Mouse (Mus musculus) intestine, embryonic 16.5 days (tissue): ENCODE measurements around the gene Nxt1. TPM values are rescaled to one million over a fixed set of nuclear protein-coding genes. Genes with fewer than 3 reads are reported as not detected.

Experiments used
- ATAC-seq: fragments of 200-750 bp; cut with Nextera tagmentation; 2 replicates; pipeline ENCODE4 v1.8.0; 2017; ENCODE audit warnings: moderate TSS enrichment, moderate library complexity
- H3K27ac ChIP-seq: fragments of 300-500 bp; sonication (generic); 2 replicates; pipeline ENCODE4 v1.5.1; 2014; ENCODE audit warnings: mild to moderate bottlenecking, low read length
- H3K27me3 ChIP-seq: fragments of 300-500 bp; sonication (generic); replicated peaks from 2 replicates; pipeline ENCODE4 v1.6.1; 2014; ENCODE audit warnings: low read length, control low read depth, mixed read lengths; ENCODE audit not compliant: control insufficient read depth, insufficient read depth
- H3K36me3 ChIP-seq: fragments of 300-500 bp; sonication (generic); 2 replicates; pipeline ENCODE4 v1.6.1; 2014; ENCODE audit warnings: low read length, control low read depth; ENCODE audit not compliant: control insufficient read depth, insufficient read depth
- H3K4me1 ChIP-seq: fragments of 300-500 bp; sonication (generic); 2 replicates; pipeline ENCODE4 v1.6.1; 2014; ENCODE audit warnings: low read length, control low read depth, mixed read lengths; ENCODE audit not compliant: control insufficient read depth, insufficient read depth
- H3K4me2 ChIP-seq: fragments of 300-500 bp; sonication (generic); 2 replicates; pipeline ENCODE4 v1.6.1; 2014; ENCODE audit warnings: low read depth, low read length, control low read depth
- H3K4me3 ChIP-seq: fragments of 300-500 bp; sonication (generic); 2 replicates; pipeline ENCODE4 v1.5.1; 2014; ENCODE audit warnings: mild to moderate bottlenecking, low read length
- H3K9ac ChIP-seq: fragments of 300-500 bp; sonication (generic); 2 replicates; pipeline ENCODE4 v1.6.1; 2014; ENCODE audit warnings: low read depth, low read length
- H3K9me3 ChIP-seq: fragments of 300-500 bp; sonication (generic); 2 replicates; pipeline ENCODE4 v1.6.1; 2016; ENCODE audit warnings: low read length, control low read depth; ENCODE audit not compliant: control insufficient read depth
- WGBS: fragments of 180-500 bp; shearing (Covaris S2); extraction: QIAGEN DNeasy Blood & Tissue Kit; methylation state at CpG from one replicate; pipeline ENCODE4 v1.1.7; 2014; 5-methylcytosine and 5-hydroxymethylcytosine counted together
- polyA plus RNA-seq: library from polyadenylated mRNA; unstranded; fragments of >200 nt; fragmentation: Nextera tagmentation; extraction: Ambion mirVana; gene quantifications from 2 replicates; pipeline ENCODE4 v1.2.1, GENCODE M21; 2015

The Nxt1 gene
- polyA plus RNA-seq, 1 experiment from 2014 or later = 65.2 TPM

GRCm38 (mm10) chr2:148650587-148651357 lies 21.6 kb upstream of the Nxt1 start:
- no peak for ATAC-seq
- Histone ChIP-seq H3K9ac (no peak overlapping the region), H3K4me1 (no peaks in the 10 kb centered on the region), H3K36me3 (no peaks in the 10 kb centered on the region), H3K27me3 (no peaks in the 10 kb centered on the region; the same call in 1 of the 2 replicates), H3K4me3 (no peak overlapping the region), H3K27ac (no peak overlapping the region), H3K4me2 (no peak overlapping the region), H3K9me3 (no peaks in the 10 kb centered on the region)
- WGBS = 32% methylated on average over 3 of the region's 3 CpGs

- Histone ChIP-seq H3K4me3 (no peak overlapping the region), H3K27ac (no peak overlapping the region), H3K27me3 (no peaks in the 10 kb centered on the region), H3K9me3 (no peaks in the 10 kb centered on the region), H3K9ac (no peak overlapping the region), H3K36me3 (no peaks in the 10 kb centered on the region), H3K4me1 (no peaks in the 10 kb centered on the region), H3K4me2 (no peak overlapping the region)
- 0% methylated on average over 3 of the region's 3 CpGs for WGBS
- peak; percentile 67 for ATAC-seq
These were observed 17.4 kb upstream of the Nxt1 start for GRCm38 (mm10) chr2:148654961-148655360.

DNA sequence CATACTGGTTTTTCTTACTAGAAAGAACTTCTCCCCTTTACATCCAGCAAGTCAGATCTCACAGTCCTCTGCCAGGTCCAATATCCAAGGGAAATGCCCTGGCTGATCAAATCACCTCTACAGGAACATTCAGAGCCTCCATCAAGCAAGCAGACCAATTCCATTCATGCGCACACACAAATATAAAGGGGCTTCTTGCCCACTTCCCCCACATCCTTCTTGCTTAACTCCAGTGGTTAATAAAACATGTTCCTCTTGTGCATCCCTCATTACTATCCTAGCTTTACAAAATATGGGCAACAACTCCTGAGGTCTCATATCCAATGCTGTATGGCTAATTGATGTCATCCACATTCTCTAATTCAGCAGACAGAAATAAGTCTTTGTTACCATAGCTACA lies 8.9 kb upstream of the Nxt1 start:
- no peaks in the 10 kb centered on the region for H3K27me3 ChIP-seq
- H3K9me3 ChIP-seq = no peaks in the 10 kb centered on the region
- no peak overlapping the region for H3K4me3 ChIP-seq
- no peak for ATAC-seq
- H3K27ac ChIP-seq = no peak overlapping the region
- H3K36me3 ChIP-seq = no peaks in the 10 kb centered on the region
- no peak overlapping the region for H3K4me2 ChIP-seq
- 98% methylated on average over 1 of the region's 1 CpGs for whole genome bisulfite sequencing
- no peak overlapping the region for H3K9ac ChIP-seq
- H3K4me1 ChIP-seq = no peaks in the 10 kb centered on the region

DNA sequence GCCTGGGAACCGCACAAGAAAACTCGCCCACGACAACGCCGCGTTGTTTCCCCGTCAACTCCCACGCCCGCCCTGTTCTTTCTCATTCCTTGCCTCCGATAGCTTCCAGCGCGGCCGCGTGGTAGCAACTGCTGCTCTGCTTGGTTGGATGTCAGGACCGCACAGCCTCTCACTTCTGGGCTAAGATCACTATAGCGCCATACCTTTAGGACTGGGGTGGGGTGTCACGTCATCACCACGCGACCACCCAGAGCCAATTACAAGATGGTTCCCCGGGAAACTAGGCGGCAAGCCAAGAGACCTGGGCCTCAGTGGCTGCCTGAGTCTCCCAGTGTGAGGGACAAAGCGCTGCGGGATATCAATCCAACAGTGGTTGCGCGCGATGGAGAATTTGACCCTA lies 5.4 kb downstream of the Nxt1 start:
- Histone ChIP-seq H3K9ac (peak overlapping the region; percentile 64), H3K4me1 (peaks cover 34% of the 10 kb centered on the region)
- WGBS = 12% methylated on average over 26 of the region's 26 CpGs

GRCm38 (mm10) chr2:148679346-148679745 lies 6.9 kb downstream of the Nxt1 start:
- 4% methylated on average over 9 of the region's 9 CpGs for WGBS

More for the DNA sequence above, 5.4 kb downstream of the Nxt1 start:
- Histone ChIP-seq H3K27ac (peak overlapping the region; percentile 49), H3K4me2 (peak overlapping the region; percentile 50), H3K27me3 (no peaks in the 10 kb centered on the region), H3K4me3 (peak overlapping the region; percentile 42), H3K36me3 (0 out of 2 replicates have a peak, but pooled peaks cover 3% of the 10 kb centered on the region), H3K9me3 (no peaks in the 10 kb centered on the region)
- ATAC-seq = no peak

DNA sequence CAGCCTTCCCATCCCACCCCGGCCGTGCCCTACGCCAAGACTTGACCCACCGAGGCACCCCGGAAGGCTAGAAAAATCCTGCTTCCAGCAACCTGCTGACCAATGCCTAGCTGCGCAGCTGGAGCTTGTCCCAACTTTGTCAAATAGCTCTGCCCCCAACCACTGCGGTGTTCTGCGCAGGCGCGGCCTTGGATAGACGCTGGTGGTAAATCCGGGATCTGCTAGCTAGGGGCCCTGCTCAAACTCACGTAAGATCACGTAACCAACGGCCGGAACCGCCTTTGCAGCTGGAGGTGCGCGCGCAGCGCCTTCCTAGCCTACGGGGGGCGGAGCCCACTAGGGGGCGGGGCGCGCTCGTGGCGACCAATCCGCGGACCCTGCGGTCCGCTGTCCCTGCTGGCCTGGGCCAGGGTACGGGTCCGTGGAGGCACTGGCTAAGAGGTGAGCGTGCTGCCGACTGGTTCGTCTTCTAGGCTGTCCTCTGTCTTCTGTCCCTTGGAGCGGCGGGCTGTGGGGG lies 8.4 kb downstream of the Nxt1 start, which contains the start of gene Gzf1:
TSS of gene Gzf1 (plus strand) at position 249 of the 517 bp plus-strand sequence.
- WGBS = under 1% methylated on average over 39 of the region's 39 CpGs
- Histone ChIP-seq H3K27ac (peak within 1 kb of the TSS; percentile 92), H3K36me3 (peaks cover 10% of the 10 kb centered on the region), H3K27me3 (no peaks in the 10 kb centered on the region), H3K9ac (peak within 1 kb of the TSS; percentile 90), H3K9me3 (no peaks in the 10 kb centered on the region), H3K4me3 (peak within 1 kb of the TSS; percentile 84), H3K4me2 (peak within 1 kb of the TSS; percentile 88), H3K4me1 (peaks cover 30% of the 10 kb centered on the region)
- ATAC-seq = peak; percentile 95

More at GRCm38 (mm10) chr2:148679346-148679745, 6.9 kb downstream of the Nxt1 start:
- H3K27me3 ChIP-seq = no peaks in the 10 kb centered on the region
- peak overlapping the region; percentile 60 for H3K4me2 ChIP-seq
- H3K36me3 ChIP-seq = peaks cover 3% of the 10 kb centered on the region; the same call in 1 of the 2 replicates
- H3K4me1 ChIP-seq = peaks cover 28% of the 10 kb centered on the region
- peak overlapping the region; percentile 84 for H3K27ac ChIP-seq
- ATAC-seq = peak; percentile 45
- H3K4me3 ChIP-seq = no peak overlapping the region
- H3K9me3 ChIP-seq = no peaks in the 10 kb centered on the region
- peak overlapping the region; percentile 61 for H3K9ac ChIP-seq

DNA sequence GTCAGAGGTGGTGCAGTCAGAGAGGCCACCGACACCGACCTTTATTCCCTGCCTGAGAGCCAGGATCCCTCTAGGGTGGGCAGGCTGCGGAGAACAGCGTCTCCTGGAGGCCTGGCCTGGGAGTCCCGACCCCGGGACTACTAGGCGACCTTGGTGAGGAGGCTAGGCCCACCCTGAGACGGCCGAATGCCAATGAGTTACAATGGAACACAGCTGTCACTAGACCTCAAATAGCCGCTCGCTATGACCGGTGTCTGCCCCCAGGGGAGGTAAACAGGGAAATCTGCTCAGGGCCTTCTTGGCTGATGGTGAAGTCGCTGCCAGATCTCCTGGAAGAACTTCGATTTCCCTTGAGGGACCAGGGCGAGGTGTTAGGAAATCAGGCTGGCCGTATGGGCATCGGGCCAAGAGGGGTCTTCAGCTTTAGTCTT lies 9.1 kb downstream of the Nxt1 start:
- Histone ChIP-seq H3K9me3 (no peaks in the 10 kb centered on the region), H3K27me3 (no peaks in the 10 kb centered on the region), H3K4me3 (peak overlapping the region; percentile 84), H3K4me1 (peaks cover 30% of the 10 kb centered on the region), H3K27ac (peak overlapping the region; percentile 80), H3K4me2 (peak overlapping the region; percentile 88), H3K9ac (peak overlapping the region; percentile 90), H3K36me3 (peaks cover 6% of the 10 kb centered on the region)
- peak; percentile 64 for ATAC-seq
- 7% methylated on average over 17 of the region's 17 CpGs for WGBS

DNA sequence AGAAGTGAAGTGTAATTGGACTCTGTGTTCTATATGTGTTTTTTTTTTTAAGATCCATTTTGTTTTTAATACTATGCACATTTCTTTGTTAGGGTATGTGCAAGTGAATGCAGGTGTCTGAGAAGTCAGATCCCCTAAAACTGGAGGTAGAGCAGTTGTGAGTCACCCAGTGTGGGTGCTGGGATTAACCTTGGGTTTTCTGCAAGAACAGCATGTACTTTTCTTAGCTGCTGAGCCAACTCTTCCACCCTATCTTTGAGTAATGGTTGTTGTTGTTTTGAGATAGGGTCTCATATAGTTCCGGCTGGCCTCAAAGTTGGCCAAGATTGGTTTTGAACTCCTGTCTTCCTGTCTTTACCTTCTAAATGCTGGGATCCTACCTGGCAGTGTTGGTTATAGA lies 10.6 kb downstream of the Nxt1 start:
- Histone ChIP-seq H3K4me3 (no peak overlapping the region), H3K9ac (no peak overlapping the region), H3K27me3 (no peaks in the 10 kb centered on the region), H3K36me3 (peaks cover 6% of the 10 kb centered on the region), H3K4me2 (no peak overlapping the region), H3K27ac (no peak overlapping the region), H3K4me1 (peaks cover 25% of the 10 kb centered on the region), H3K9me3 (no peaks in the 10 kb centered on the region)
- ATAC-seq = no peak
- 90% methylated on average over 1 of the region's 1 CpGs for WGBS

DNA sequence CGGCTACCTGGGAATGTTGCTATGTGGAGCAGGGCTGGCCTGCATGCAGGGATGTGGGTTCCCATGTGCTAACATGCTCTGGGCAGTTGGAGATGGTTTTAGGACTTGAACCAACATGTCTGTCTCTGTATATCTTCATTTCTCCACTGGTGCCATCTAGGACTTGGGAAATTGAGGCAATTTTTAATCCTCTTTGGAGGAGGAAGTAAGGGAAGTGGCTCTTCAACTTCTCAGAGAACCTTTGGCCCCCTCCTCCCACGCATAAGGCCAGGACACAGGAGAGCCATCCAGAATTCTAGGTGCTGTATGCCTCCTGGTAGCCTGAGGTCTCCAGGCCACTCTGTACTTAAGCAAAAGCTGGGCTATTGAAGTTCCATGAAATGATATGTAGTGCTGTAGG lies 12.6 kb downstream of the Nxt1 start:
- 98% methylated on average over 2 of the region's 2 CpGs for WGBS

More for the DNA sequence above, 12.6 kb downstream of the Nxt1 start:
- Histone ChIP-seq H3K36me3 (peaks cover 14% of the 10 kb centered on the region), H3K9me3 (no peaks in the 10 kb centered on the region), H3K4me2 (no peak overlapping the region), H3K27me3 (no peaks in the 10 kb centered on the region), H3K27ac (no peak overlapping the region), H3K4me1 (peaks cover 13% of the 10 kb centered on the region), H3K4me3 (no peak overlapping the region), H3K9ac (no peak overlapping the region)
- ATAC-seq = no peak
